Mouse (Mus musculus) limb, embryonic 13.5 days (tissue): ENCODE data around the gene Ptprt. TPM values are rescaled to one million over a fixed set of nuclear protein-coding genes. Genes with fewer than 3 reads are reported as not detected.

ENCODE experiments used
- ATAC-seq: fragments of 200-750 bp; cut with Nextera tagmentation; 2 replicates; pipeline ENCODE4 v1.8.0; 2017; ENCODE audit warnings: low read depth, moderate number of reproducible peaks, moderate TSS enrichment; ENCODE audit not compliant: low FRiP score
- H3K27ac ChIP-seq: fragments of 300-500 bp; sonication (generic); 2 replicates; pipeline ENCODE4 v1.5.1; 2015; ENCODE audit warnings: inconsistent platforms, mild to moderate bottlenecking, moderate library complexity
- H3K27me3 ChIP-seq: fragments of 300-500 bp; sonication (generic); 2 replicates; pipeline ENCODE4 v1.6.1; 2015; ENCODE audit warnings: mild to moderate bottlenecking, inconsistent platforms
- H3K36me3 ChIP-seq: fragments of 300-500 bp; sonication (generic); 2 replicates; pipeline ENCODE4 v1.6.1; 2015; ENCODE audit warnings: inconsistent platforms, mild to moderate bottlenecking, moderate library complexity
- H3K4me1 ChIP-seq: fragments of 300-500 bp; sonication (generic); 2 replicates; pipeline ENCODE4 v1.6.1; 2015; ENCODE audit warnings: inconsistent platforms
- H3K4me2 ChIP-seq: fragments of 300-500 bp; sonication (generic); replicated peaks from 2 replicates; pipeline ENCODE4 v1.6.1; 2015; ENCODE audit warnings: inconsistent platforms, mild to moderate bottlenecking, moderate library complexity
- H3K4me3 ChIP-seq: fragments of 300-500 bp; sonication (generic); 2 replicates; pipeline ENCODE4 v1.5.1; 2015; ENCODE audit warnings: moderate library complexity, mild to moderate bottlenecking, inconsistent platforms
- H3K9ac ChIP-seq: fragments of 300-500 bp; sonication (generic); 2 replicates; pipeline ENCODE4 v1.6.1; 2015; ENCODE audit warnings: mild to moderate bottlenecking, inconsistent platforms
- H3K9me3 ChIP-seq: fragments of 300-500 bp; sonication (generic); 2 replicates; pipeline ENCODE4 v1.6.1; 2016; ENCODE audit warnings: inconsistent platforms
- WGBS: fragments of 180-500 bp; shearing (Covaris S2); methylation state at CpG from one replicate; pipeline ENCODE4 v1.1.7; 2015; 5-methylcytosine and 5-hydroxymethylcytosine counted together
- polyA plus RNA-seq: library from polyadenylated mRNA; unstranded; fragments of >200 nt; fragmentation: Nextera tagmentation; extraction: Ambion mirVana; gene quantifications from 2 replicates; pipeline ENCODE4 v1.2.1, GENCODE M21; 2015

The Ptprt gene
- polyA plus RNA-seq, 1 experiment from 2014 or later: 2.6 TPM

DNA sequence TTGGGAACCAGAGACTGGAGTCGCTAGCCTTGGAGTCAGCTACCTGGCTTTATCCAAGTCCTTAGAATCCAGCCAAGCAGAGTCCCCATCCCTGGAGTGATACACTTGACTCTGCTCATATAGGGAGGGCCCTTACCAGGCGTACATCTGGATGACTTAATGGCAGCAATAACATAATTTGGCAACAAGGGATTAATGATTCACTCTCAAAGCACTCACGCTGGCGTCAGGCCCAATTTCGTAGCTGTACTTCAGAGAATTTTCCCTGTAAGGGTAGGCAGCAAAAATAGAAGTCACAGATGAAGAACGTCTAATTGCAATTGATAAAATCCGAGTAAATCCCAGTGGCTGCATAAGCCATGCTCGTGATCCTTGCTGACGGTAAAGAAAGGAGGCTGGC lies 956.5 kb downstream of the Ptprt start:
- H3K4me2 ChIP-seq: no peak overlapping the region
- no peak overlapping the region for H3K27ac ChIP-seq
- H3K9ac ChIP-seq: no peak overlapping the region
- no peak overlapping the region for H3K4me3 ChIP-seq
- peaks cover 9% of the 10 kb centered on the region; the same call in 1 of the 2 replicates for H3K4me1 ChIP-seq
- ATAC-seq: no peak
- 44% methylated on average over 9 of the region's 9 CpGs for WGBS
- H3K9me3 ChIP-seq: no peaks in the 10 kb centered on the region
- no peaks in the 10 kb centered on the region for H3K36me3 ChIP-seq
- no peaks in the 10 kb centered on the region for H3K27me3 ChIP-seq

DNA sequence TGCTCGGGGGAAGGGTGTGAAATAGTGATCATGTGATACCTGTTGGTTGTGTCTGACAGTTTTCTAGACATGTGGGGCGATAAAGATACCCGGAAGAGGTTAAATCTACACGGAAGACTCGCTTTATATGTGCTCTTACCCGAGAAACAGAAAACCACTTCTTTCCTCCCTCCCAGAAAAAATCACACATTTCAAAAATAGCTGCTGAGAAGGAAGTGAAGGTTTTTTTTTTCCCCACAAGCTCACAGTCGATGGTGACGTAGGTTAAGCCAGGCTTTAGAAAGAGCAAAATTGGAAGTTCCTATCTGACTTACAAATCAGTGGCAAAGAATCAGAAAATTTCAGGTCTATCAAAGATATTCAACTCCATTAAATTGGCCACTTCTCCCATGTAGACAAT lies 965.1 kb downstream of the Ptprt start:
- no peaks in the 10 kb centered on the region for H3K27me3 ChIP-seq
- ATAC-seq: no peak
- no peak overlapping the region for H3K4me2 ChIP-seq
- H3K4me3 ChIP-seq: no peak overlapping the region
- no peaks in the 10 kb centered on the region for H3K9me3 ChIP-seq
- H3K9ac ChIP-seq: no peak overlapping the region
- WGBS: 84% methylated on average over 8 of the region's 8 CpGs
- H3K27ac ChIP-seq: no peak overlapping the region
- H3K4me1 ChIP-seq: no peaks in the 10 kb centered on the region
- H3K36me3 ChIP-seq: no peaks in the 10 kb centered on the region

DNA sequence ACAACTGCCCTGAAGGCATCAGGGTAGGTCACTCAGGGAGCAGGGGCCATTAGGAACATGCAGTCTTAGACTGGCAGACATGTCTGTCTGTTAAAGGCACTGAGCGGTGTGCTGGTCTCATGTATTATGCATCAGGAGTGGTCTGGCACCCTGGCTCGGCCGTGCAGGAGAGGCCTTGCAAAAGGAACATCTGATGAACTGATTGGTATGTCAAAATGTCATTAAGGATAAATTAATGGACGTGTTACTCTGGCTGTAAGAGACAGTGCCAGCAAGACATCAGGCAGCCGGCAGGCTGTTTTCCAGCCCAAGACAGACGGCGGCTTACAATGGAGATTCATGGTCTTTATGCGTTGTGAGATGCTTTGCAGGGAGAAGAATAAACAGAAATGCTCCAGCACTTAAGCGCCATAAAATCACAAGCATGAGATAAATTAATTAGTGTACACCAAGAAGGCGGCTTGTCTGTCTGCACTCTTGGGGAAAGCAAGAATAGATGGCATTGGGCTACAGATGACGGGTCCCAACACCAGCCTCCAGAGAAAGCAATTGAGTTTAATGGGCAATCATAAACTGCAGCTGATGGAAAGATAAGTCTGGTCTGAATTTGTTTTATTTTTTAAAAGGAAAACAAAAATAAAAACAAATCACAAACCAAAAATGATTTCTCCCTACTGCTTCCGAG lies 992.5 kb downstream of the Ptprt start:
- Histone ChIP-seq H3K27ac (no peak overlapping the region), H3K4me1 (no peaks in the 10 kb centered on the region), H3K9me3 (no peaks in the 10 kb centered on the region), H3K9ac (no peak overlapping the region), H3K4me3 (no peak overlapping the region), H3K27me3 (peaks cover 5% of the 10 kb centered on the region; the same call in 1 of the 2 replicates), H3K36me3 (no peaks in the 10 kb centered on the region), H3K4me2 (no peak overlapping the region)
- 80% methylated on average over 12 of the region's 12 CpGs for WGBS
- no peak for ATAC-seq

DNA sequence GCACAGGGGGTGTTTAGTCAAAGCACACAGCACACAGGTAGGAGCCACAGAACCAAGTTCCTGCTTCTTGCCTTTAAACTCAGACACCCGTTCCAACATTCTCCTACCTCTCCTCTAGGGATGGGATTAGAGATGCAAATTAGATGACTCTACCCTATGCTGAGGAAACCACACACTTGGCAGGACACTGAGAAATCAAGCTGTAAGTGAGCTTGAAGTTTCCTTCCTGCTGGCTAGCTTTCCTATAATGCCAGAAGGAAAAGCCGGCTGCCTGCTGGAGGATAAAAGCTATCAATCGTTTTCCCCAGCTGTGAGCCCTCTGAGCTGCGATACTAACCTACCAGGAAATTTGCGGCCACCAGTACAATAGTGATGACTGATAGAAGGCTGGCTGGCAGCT lies 999.0 kb downstream of the Ptprt start:
- no peaks in the 10 kb centered on the region for H3K36me3 ChIP-seq
- H3K27me3 ChIP-seq: peaks cover 27% of the 10 kb centered on the region
- H3K4me1 ChIP-seq: no peaks in the 10 kb centered on the region
- no peak overlapping the region for H3K4me3 ChIP-seq
- H3K27ac ChIP-seq: no peak overlapping the region
- no peak overlapping the region for H3K4me2 ChIP-seq
- no peaks in the 10 kb centered on the region for H3K9me3 ChIP-seq
- no peak for ATAC-seq
- WGBS: 30% methylated on average over 5 of the region's 5 CpGs
- H3K9ac ChIP-seq: no peak overlapping the region

DNA sequence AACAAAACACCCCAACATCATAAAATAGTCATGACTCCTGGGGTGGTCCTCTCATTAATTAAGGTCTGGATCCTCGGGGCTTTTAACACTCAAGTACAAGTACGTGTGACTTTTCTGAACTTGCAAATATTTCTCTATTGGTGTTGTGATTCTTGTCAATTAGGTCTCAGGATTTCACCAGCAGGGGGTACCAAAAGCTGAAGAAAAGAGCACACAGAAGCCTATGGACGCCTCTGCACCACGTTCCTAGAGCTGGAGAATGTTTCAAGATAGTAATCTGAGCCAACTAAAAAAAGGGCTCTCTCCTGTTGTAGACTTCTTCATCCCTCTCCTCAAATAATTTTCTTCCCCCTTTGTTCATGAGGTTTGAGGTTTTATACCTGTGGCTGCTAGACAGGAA lies 1000.1 kb downstream of the Ptprt start:
- Histone ChIP-seq H3K36me3 (no peaks in the 10 kb centered on the region), H3K27me3 (peaks cover 27% of the 10 kb centered on the region), H3K4me1 (no peaks in the 10 kb centered on the region), H3K4me3 (no peak overlapping the region), H3K9me3 (no peaks in the 10 kb centered on the region), H3K4me2 (no peak overlapping the region), H3K9ac (no peak overlapping the region), H3K27ac (no peak overlapping the region)
- ATAC-seq: no peak
- 11% methylated on average over 4 of the region's 4 CpGs for WGBS

DNA sequence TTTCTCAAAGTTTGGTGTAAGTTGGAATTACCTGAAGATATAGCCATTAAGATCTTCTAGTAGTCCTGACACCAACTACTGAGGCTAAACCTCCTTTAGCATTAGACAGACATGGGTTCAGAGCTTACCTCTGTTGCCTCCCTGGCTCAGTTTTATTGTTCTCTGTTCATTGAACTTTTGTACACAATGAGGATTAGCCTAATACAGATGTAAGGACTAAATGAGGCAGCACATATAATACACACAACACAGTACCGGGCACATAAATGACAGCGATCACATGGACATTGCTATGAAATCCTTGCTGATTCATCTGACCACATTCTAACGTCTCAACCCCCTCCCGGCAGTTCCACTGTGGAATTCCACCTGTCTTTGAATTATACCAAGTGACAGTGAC lies 1003.9 kb downstream of the Ptprt start:
- ATAC-seq: no peak
- 87% methylated on average over 4 of the region's 4 CpGs for WGBS

DNA sequence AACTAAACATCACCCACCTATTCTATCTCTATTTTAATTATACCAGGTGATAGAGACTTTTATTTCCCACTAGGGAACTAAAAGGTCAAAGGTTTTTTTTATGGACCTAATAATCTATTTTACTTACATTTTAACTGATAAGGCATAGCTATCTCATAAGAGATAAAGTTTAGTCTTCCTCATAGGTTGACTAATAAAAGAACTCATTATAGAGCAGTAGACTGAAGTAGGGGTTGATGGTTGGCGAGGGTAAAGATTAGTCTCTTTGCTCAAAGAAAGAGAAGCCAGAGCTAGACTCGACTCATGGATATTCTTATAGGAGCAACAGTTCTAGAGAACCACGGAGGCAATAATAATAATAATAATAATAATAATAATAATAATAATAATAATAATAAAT lies 1004.3 kb downstream of the Ptprt start:
- ATAC-seq: no peak
- 82% methylated on average over 3 of the region's 3 CpGs for WGBS
- Histone ChIP-seq H3K4me1 (no peaks in the 10 kb centered on the region), H3K27me3 (peaks cover 10% of the 10 kb centered on the region; the same call in 1 of the 2 replicates), H3K36me3 (no peaks in the 10 kb centered on the region), H3K9me3 (no peaks in the 10 kb centered on the region), H3K4me3 (no peak overlapping the region), H3K4me2 (no peak overlapping the region), H3K9ac (no peak overlapping the region), H3K27ac (no peak overlapping the region)

More for the DNA sequence above, 1003.9 kb downstream of the Ptprt start:
- Histone ChIP-seq H3K27me3 (peaks cover 14% of the 10 kb centered on the region; the same call in 1 of the 2 replicates), H3K4me2 (no peak overlapping the region), H3K4me3 (no peak overlapping the region), H3K4me1 (no peaks in the 10 kb centered on the region), H3K27ac (no peak overlapping the region), H3K36me3 (no peaks in the 10 kb centered on the region), H3K9ac (no peak overlapping the region), H3K9me3 (no peaks in the 10 kb centered on the region)

DNA sequence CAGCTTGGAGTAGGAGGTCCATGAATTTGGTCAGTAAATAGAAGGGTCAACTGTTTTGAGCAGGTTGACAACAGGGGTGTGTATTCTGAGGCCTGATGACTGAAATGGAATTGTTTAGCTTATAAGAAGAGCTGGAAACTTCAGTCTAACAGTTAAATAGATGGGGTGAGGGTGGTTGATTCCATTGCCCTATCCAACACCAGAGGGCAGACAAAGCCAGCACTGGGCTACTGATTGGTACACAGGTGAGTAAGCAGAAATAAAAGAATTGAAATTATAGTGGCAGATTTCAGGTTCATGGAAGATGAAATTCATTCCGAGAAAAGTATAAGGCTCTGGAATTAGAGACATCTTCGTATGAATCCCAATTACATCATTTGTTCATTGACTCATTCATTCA lies 1020.1 kb downstream of the Ptprt start:
- WGBS: 86% methylated on average over 2 of the region's 2 CpGs
- H3K36me3 ChIP-seq: no peaks in the 10 kb centered on the region
- no peak overlapping the region for H3K9ac ChIP-seq
- no peaks in the 10 kb centered on the region for H3K4me1 ChIP-seq
- H3K4me2 ChIP-seq: no peak overlapping the region
- no peak overlapping the region for H3K4me3 ChIP-seq
- H3K27me3 ChIP-seq: no peaks in the 10 kb centered on the region
- ATAC-seq: no peak
- H3K27ac ChIP-seq: no peak overlapping the region
- no peaks in the 10 kb centered on the region for H3K9me3 ChIP-seq

GRCm38 (mm10) chr2:161634084-161634483 lies 1026.9 kb downstream of the Ptprt start:
- H3K4me3 ChIP-seq: no peak overlapping the region
- H3K27me3 ChIP-seq: no peaks in the 10 kb centered on the region
- H3K9me3 ChIP-seq: no peaks in the 10 kb centered on the region
- H3K4me1 ChIP-seq: no peaks in the 10 kb centered on the region
- no peak overlapping the region for H3K27ac ChIP-seq
- no peak for ATAC-seq
- WGBS: 98% methylated on average over 2 of the region's 2 CpGs
- no peak overlapping the region for H3K4me2 ChIP-seq
- H3K36me3 ChIP-seq: no peaks in the 10 kb centered on the region
- no peak overlapping the region for H3K9ac ChIP-seq

DNA sequence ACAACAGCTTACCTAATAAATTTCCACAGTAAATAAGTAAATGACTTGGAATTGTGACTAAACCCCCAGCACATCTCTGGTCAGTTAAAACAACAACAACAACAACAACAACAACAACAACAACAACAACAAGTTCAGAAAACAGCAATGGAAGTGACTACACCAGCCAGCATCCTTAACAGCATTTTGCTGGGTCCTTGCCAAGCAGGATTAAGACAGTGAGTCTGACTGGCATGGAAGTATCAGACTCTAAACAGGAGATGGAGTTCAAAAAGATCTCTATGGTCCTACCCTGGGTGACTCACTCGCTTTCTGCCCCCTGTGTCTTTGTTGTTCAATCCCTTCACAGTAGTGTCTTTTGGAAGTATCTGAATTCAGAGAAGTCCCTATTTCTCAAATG lies 1035.1 kb downstream of the Ptprt start:
- Histone ChIP-seq H3K27me3 (no peaks in the 10 kb centered on the region), H3K4me3 (no peak overlapping the region), H3K4me1 (no peaks in the 10 kb centered on the region), H3K36me3 (no peaks in the 10 kb centered on the region), H3K9ac (no peak overlapping the region), H3K27ac (no peak overlapping the region), H3K4me2 (no peak overlapping the region), H3K9me3 (no peaks in the 10 kb centered on the region)
- ATAC-seq: no peak
- 96% methylated on average over 1 of the region's 1 CpGs for WGBS

GRCm38 (mm10) chr2:161608401-161608800 lies 1052.5 kb downstream of the Ptprt start:
- Histone ChIP-seq H3K9me3 (no peaks in the 10 kb centered on the region), H3K36me3 (no peaks in the 10 kb centered on the region), H3K4me1 (peaks cover 20% of the 10 kb centered on the region), H3K9ac (no peak overlapping the region), H3K4me2 (no peak overlapping the region), H3K4me3 (no peak overlapping the region), H3K27me3 (peaks cover 56% of the 10 kb centered on the region), H3K27ac (no peak overlapping the region)
- WGBS: 53% methylated on average over 4 of the region's 4 CpGs
- ATAC-seq: no peak

DNA sequence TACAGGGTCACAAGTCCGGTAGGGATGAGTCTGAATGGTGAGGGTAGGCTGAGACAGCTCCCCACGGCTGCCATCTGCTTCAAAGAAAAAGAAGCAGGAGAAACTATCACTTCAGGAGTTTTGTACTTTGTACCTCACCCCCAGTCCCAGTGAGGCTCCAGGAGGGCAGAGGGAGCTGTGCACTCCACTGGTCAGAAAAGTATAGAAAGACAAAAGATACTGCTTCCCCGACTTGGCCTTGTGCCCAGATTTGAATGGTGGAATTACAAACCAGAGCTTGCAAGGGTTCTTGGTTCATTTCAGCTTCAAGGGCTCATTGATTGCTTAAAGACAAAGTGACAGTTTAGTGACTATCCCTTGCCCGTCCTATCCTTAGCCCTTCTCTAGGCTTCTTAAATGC lies 1053.6 kb downstream of the Ptprt start:
- H3K4me2 ChIP-seq: no peak overlapping the region
- peaks cover 49% of the 10 kb centered on the region for H3K27me3 ChIP-seq
- ATAC-seq: no peak
- H3K9me3 ChIP-seq: no peaks in the 10 kb centered on the region
- H3K4me1 ChIP-seq: peaks cover 20% of the 10 kb centered on the region
- H3K36me3 ChIP-seq: no peaks in the 10 kb centered on the region
- no peak overlapping the region for H3K27ac ChIP-seq
- no peak overlapping the region for H3K9ac ChIP-seq
- 77% methylated on average over 4 of the region's 4 CpGs for WGBS
- no peak overlapping the region for H3K4me3 ChIP-seq

DNA sequence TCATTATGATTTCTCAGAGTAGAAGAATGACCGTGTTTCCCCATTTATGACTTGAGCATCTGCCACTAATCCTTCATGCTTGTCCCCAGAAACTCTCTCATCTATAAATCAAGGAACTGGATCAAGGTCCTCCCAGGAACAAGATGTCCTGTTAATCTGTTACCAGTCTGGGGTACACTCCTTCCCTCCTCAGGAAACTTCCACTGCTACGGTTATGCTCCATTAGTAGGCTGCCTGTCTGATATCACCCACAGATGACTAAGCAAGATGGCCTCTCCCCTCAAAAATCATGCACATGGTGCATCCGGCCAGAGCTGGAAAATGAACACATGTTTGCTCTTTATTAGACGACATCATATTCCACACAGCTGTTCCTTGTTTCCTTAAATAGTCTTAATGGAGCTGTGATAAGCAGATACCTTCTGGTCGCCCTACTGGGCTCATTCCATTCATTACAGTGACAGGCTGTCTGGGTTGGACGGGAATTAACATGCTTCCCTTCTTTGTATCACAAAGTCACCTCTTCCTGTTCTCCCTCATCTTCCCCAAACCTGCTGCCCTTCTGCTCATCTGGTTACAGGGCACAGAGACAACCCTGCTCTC lies 1060.6 kb downstream of the Ptprt start:
- peaks cover 16% of the 10 kb centered on the region; the same call in 1 of the 2 replicates for H3K27me3 ChIP-seq
- no peak overlapping the region for H3K4me3 ChIP-seq
- H3K9me3 ChIP-seq: no peaks in the 10 kb centered on the region
- no peaks in the 10 kb centered on the region for H3K36me3 ChIP-seq
- no peak overlapping the region for H3K9ac ChIP-seq
- WGBS: 42% methylated on average over 6 of the region's 6 CpGs
- no peak overlapping the region for H3K4me2 ChIP-seq
- H3K4me1 ChIP-seq: no peaks in the 10 kb centered on the region
- ATAC-seq: peak; percentile 54
- no peak overlapping the region for H3K27ac ChIP-seq
